Mouse (Mus musculus): ENCODE measurements around the gene Fuk. TPM values are rescaled to one million over a fixed set of nuclear protein-coding genes. Genes with fewer than 3 reads are reported as not detected.

The Fuk gene
- polyA plus RNA-seq, 1 experiment from 2014 or later: 5.5 TPM

DNA sequence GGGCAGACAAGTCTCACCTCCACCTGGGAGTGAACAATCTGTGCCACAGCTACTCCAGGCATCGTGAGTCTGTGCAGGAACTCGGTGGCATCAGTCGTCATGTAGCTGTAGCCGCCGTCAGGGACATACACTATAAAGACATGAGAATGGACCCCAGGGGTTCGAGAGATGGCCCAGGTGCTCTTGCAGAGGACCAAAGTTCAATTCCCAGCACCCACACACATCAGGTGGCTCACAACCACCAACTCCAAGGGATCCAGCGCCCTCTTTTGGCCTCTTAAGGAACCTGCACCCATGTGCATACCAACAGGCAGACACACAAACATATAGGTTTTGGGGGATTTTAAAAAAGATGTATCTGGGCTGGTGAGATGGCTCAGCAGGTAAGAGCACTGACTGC, 10.2 kb downstream of the Fuk start:
- Histone ChIP-seq H3K27me3 (replicated peaks; ENCODE audit: control insufficient read depth, insufficient read depth, low read length) (no peaks in the 10 kb centered on the region), H3K9me3 (replicated peaks; ENCODE audit: control insufficient read depth, low read length) (no peaks in the 10 kb centered on the region), H3K9ac (ENCODE audit: low read length) (no peak overlapping the region), H3K36me3 (ENCODE audit: control insufficient read depth, insufficient read depth, low read length) (peaks cover 24% of the 10 kb centered on the region; the same call in 1 of the 2 replicates), H3K4me2 (ENCODE audit: low read length) (no peak overlapping the region), H3K4me3 (ENCODE audit: low read depth, low read length) (no peak overlapping the region), H3K4me1 (ENCODE audit: control insufficient read depth, insufficient read depth, low read length) (no peaks in the 10 kb centered on the region), H3K27ac (ENCODE audit: low read depth, low read length) (no peak overlapping the region)
- ATAC-seq (no peak), DNase-seq (ENCODE audit: low spot score) (no peak)
- 88% methylated on average over 7 of the region's 7 CpGs for WGBS

DNA sequence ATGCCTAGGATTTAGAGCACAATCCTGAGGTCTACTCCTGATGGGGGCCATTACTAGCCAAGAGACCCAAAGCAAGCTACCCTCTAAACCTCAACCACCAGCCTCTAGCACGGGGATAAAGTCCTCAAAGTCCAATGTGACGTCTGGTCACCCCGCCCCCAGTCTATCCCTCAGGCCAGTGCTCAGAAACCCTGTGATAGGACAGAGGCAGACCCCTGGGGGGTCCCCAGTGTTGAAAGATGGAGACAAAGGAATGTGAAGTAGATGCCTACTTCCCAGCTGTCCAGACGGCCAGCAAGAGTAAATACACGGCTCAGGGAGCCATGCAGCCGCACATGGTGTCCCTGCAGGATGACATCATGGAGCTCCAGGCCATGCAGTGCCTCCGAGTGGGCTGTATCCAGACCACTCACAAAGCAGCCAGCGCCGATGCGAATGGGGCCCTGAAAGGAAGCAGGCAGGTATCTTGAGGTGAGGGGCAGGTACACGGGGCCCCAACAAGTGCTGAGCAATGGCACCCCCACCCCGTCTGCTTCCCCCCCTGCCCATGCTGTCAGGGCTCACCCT, 12.3 kb downstream of the Fuk start:
- Histone ChIP-seq H3K4me3 (ENCODE audit: low read depth, low read length) (no peak overlapping the region), H3K9ac (ENCODE audit: low read length) (no peak overlapping the region), H3K27ac (ENCODE audit: low read depth, low read length) (no peak overlapping the region), H3K4me1 (ENCODE audit: control insufficient read depth, insufficient read depth, low read length) (no peaks in the 10 kb centered on the region), H3K9me3 (replicated peaks; ENCODE audit: control insufficient read depth, low read length) (no peaks in the 10 kb centered on the region), H3K27me3 (replicated peaks; ENCODE audit: control insufficient read depth, insufficient read depth, low read length) (no peaks in the 10 kb centered on the region), H3K4me2 (ENCODE audit: low read length) (no peak overlapping the region), H3K36me3 (ENCODE audit: control insufficient read depth, insufficient read depth, low read length) (peaks cover 28% of the 10 kb centered on the region)
- ATAC-seq (no peak), DNase-seq (ENCODE audit: low spot score) (no peak)
- WGBS: 84% methylated on average over 12 of the region's 12 CpGs

DNA sequence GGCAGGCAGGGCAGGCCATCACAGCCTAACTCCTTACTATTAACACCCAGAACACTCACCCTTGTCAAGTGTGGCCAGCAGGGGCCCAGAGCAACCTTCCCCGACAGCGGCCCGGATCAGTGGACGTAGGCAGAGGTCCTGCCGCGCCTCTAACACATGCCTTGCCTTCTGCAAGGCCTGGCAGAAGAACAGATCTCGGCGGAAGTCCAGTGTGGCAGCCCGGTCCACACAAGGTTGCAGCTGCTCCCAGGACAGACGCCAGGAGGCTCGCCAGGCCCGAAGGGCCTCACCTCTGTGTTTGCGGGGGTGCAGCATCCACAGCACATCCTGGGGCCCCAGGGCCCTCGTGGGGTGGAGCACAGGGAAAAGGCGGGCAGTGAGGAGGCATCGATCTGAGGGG, 13.4 kb downstream of the Fuk start:
- Histone ChIP-seq H3K4me3 (ENCODE audit: low read depth, low read length) (no peak overlapping the region), H3K4me2 (ENCODE audit: low read length) (no peak overlapping the region), H3K9ac (ENCODE audit: low read length) (no peak overlapping the region), H3K27ac (ENCODE audit: low read depth, low read length) (no peak overlapping the region), H3K27me3 (replicated peaks; ENCODE audit: control insufficient read depth, insufficient read depth, low read length) (no peaks in the 10 kb centered on the region), H3K36me3 (ENCODE audit: control insufficient read depth, insufficient read depth, low read length) (peaks cover 32% of the 10 kb centered on the region), H3K9me3 (replicated peaks; ENCODE audit: control insufficient read depth, low read length) (no peaks in the 10 kb centered on the region), H3K4me1 (ENCODE audit: control insufficient read depth, insufficient read depth, low read length) (no peaks in the 10 kb centered on the region)
- ATAC-seq: no peak
- DNase-seq (ENCODE audit: low spot score): no peak
- WGBS: 93% methylated on average over 16 of the region's 16 CpGs

DNA sequence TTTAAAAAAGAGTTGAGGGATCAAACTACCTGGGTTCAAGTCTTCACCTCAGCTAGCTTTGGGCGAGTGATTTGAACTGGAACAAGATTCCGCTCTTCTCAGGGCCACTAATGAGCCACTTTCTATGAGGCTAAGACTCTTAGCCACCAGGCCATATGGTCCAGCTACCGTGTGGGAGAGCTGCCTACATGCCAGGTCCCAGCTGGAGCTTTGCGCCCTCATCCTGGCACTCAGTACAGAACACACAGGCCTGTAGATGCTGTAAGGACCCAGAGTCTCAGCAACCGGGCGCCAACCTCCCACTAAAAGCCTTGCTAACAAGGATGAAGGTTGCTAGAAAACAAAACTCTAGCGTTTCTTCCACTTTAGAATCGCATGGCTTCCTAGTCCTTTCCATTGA, 13.8 kb downstream of the Fuk start:
- 91% methylated on average over 8 of the region's 8 CpGs for WGBS

DNA sequence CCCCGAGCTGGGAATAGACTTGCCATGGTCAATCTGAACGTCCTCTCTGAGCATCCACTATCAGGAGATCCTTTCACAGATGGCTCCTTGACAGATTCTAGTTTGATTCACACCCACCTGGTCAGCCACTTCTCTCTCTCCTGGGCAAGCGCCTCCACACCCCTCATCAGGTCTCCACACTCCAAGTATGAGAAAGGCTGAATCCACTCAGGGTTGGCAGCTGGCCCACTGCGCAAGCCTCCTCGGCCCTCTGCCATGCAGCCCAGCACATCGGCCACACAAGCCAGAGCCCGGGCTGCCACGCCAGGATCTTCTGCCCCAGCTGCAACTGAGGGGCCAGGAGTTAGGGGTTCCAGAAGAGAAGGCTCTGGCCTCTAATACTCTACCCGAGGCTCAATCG, 14.7 kb downstream of the Fuk start:
- no peaks in the 10 kb centered on the region for H3K4me1 ChIP-seq (ENCODE audit: control insufficient read depth, insufficient read depth, low read length)
- no peak overlapping the region for H3K4me3 ChIP-seq (ENCODE audit: low read depth, low read length)
- ATAC-seq (no peak), DNase-seq (ENCODE audit: low spot score) (no peak)
- no peak overlapping the region for H3K4me2 ChIP-seq (ENCODE audit: low read length)
- no peak overlapping the region for H3K27ac ChIP-seq (ENCODE audit: low read depth, low read length)
- H3K36me3 ChIP-seq (ENCODE audit: control insufficient read depth, insufficient read depth, low read length): peaks cover 45% of the 10 kb centered on the region
- H3K9ac ChIP-seq (ENCODE audit: low read length): no peak overlapping the region
- 91% methylated on average over 10 of the region's 10 CpGs for WGBS
- H3K9me3 ChIP-seq (replicated peaks; ENCODE audit: control insufficient read depth, low read length): no peaks in the 10 kb centered on the region
- no peaks in the 10 kb centered on the region for H3K27me3 ChIP-seq (replicated peaks; ENCODE audit: control insufficient read depth, insufficient read depth, low read length)

More for the DNA sequence above, 13.8 kb downstream of the Fuk start:
- Histone ChIP-seq H3K4me3 (ENCODE audit: low read depth, low read length) (no peak overlapping the region), H3K36me3 (ENCODE audit: control insufficient read depth, insufficient read depth, low read length) (peaks cover 36% of the 10 kb centered on the region), H3K9me3 (replicated peaks; ENCODE audit: control insufficient read depth, low read length) (no peaks in the 10 kb centered on the region), H3K4me2 (ENCODE audit: low read length) (no peak overlapping the region), H3K27ac (ENCODE audit: low read depth, low read length) (no peak overlapping the region), H3K4me1 (ENCODE audit: control insufficient read depth, insufficient read depth, low read length) (no peaks in the 10 kb centered on the region), H3K27me3 (replicated peaks; ENCODE audit: control insufficient read depth, insufficient read depth, low read length) (no peaks in the 10 kb centered on the region), H3K9ac (ENCODE audit: low read length) (no peak overlapping the region)
- DNase-seq (ENCODE audit: low spot score): peak; percentile 3
- ATAC-seq: no peak

DNA sequence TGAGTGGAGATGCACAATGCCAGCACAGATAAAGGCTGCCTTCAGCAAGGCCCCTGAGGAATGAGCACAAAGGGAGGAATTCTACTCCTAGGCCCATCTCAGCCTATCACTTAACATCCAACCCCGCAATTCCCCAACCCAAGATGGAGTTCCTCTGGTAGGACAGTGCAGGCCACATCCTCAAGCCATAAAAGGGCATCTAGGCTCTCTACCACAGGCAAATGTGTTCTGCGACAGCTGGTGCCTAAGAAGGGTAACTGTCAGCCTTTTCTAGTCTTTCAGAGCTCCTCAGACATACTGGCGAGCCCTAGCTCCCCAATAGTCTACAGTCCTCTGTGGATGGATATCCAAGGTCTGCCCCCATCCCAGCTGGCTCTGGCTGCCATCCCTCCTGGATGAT, 15.7 kb downstream of the Fuk start:
- H3K4me2 ChIP-seq (ENCODE audit: low read length): no peak overlapping the region
- no peak for DNase-seq (ENCODE audit: low spot score)
- H3K27me3 ChIP-seq (replicated peaks; ENCODE audit: control insufficient read depth, insufficient read depth, low read length): no peaks in the 10 kb centered on the region
- H3K4me3 ChIP-seq (ENCODE audit: low read depth, low read length): no peak overlapping the region
- H3K9ac ChIP-seq (ENCODE audit: low read length): no peak overlapping the region
- peaks cover 54% of the 10 kb centered on the region for H3K36me3 ChIP-seq (ENCODE audit: control insufficient read depth, insufficient read depth, low read length)
- WGBS: 91% methylated on average over 3 of the region's 3 CpGs
- H3K27ac ChIP-seq (ENCODE audit: low read depth, low read length): no peak overlapping the region
- ATAC-seq: no peak
- H3K4me1 ChIP-seq (ENCODE audit: control insufficient read depth, insufficient read depth, low read length): no peaks in the 10 kb centered on the region
- no peaks in the 10 kb centered on the region for H3K9me3 ChIP-seq (replicated peaks; ENCODE audit: control insufficient read depth, low read length)

DNA sequence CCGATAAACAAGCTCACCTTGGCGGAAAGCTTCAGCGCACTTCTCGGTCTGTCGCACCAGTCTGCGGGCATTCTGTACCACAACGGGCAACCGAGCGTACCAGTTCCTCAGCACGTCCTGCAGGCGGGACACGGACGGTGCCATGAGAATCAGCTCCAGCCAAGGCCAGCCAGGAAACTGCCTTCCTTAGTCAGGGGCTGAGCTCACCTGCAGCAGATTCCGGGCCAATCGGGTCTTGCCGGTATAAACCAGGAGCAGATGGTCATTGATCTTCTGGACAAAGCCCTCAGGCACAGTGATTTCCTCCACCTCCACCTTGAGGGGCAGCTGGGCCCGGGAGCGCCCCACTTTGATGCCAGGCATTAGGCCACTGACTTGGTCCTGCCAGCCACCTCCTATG, 18.5 kb downstream of the Fuk start:
- ATAC-seq: no peak
- Histone ChIP-seq H3K27ac (ENCODE audit: low read depth, low read length) (no peak overlapping the region), H3K9me3 (replicated peaks; ENCODE audit: control insufficient read depth, low read length) (no peaks in the 10 kb centered on the region), H3K9ac (ENCODE audit: low read length) (no peak overlapping the region), H3K4me3 (ENCODE audit: low read depth, low read length) (no peak overlapping the region), H3K4me1 (ENCODE audit: control insufficient read depth, insufficient read depth, low read length) (no peaks in the 10 kb centered on the region), H3K27me3 (replicated peaks; ENCODE audit: control insufficient read depth, insufficient read depth, low read length) (no peaks in the 10 kb centered on the region), H3K4me2 (ENCODE audit: low read length) (no peak overlapping the region), H3K36me3 (ENCODE audit: control insufficient read depth, insufficient read depth, low read length) (peaks cover 70% of the 10 kb centered on the region)
- no peak for DNase-seq (ENCODE audit: low spot score)
- 94% methylated on average over 18 of the region's 18 CpGs for WGBS

DNA sequence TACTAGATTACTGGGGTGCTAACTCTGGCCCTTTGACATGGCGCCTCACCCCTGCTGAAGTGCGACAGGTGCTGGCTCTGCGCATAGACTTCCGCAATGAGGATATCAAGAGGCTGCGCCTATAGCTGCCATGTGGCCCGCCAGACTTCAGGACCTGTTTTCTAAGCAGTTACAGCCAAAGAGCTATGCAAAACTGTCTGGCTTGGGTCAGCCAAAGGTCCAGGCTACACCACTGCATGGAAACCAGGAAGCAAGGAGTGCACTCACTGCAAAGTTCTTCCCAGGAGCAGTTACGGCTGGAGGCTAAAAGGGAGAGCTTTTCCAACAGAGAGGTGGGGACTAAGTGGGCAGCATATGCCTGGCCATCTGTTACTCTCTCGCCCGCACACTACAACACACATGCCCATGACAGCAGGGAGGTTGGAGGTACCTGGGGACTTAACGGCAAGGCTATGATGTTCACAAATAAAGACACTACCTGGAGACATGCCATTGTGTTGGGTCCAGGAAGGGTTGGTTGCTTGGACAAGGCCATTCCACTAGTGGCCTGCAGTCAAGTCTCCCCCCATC, 20.5 kb downstream of the Fuk start:
- DNase-seq (ENCODE audit: low spot score) (peak; percentile 1), ATAC-seq (no peak)
- H3K36me3 ChIP-seq (ENCODE audit: control insufficient read depth, insufficient read depth, low read length): peaks cover 75% of the 10 kb centered on the region
- H3K4me2 ChIP-seq (ENCODE audit: low read length): no peak overlapping the region
- H3K27ac ChIP-seq (ENCODE audit: low read depth, low read length): no peak overlapping the region
- no peak overlapping the region for H3K4me3 ChIP-seq (ENCODE audit: low read depth, low read length)
- H3K9me3 ChIP-seq (replicated peaks; ENCODE audit: control insufficient read depth, low read length): no peaks in the 10 kb centered on the region
- WGBS: 93% methylated on average over 10 of the region's 10 CpGs
- no peaks in the 10 kb centered on the region for H3K4me1 ChIP-seq (ENCODE audit: control insufficient read depth, insufficient read depth, low read length)
- H3K9ac ChIP-seq (ENCODE audit: low read length): no peak overlapping the region
- H3K27me3 ChIP-seq (replicated peaks; ENCODE audit: control insufficient read depth, insufficient read depth, low read length): no peaks in the 10 kb centered on the region

DNA sequence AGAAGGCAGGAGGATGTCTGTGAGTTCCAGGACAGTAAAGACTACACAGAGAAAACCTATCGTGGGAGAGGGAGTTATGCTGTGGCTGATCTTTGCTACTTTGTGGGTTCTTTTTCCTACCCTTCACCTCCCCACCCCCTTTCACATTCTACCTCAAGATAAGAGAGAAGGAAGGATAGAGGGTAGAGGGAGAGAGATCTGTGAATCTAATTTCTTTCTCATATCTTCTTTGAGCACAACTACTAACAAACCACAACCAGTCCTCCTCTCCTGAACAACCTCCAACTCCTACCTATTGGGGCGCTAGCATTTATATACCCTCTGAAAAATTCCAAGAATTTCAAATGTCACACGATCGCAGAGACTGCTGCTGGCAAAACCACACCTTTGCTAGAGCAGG, 24.4 kb downstream of the Fuk start:
- ATAC-seq: no peak
- H3K4me1 ChIP-seq (ENCODE audit: control insufficient read depth, insufficient read depth, low read length): no peaks in the 10 kb centered on the region
- 89% methylated on average over 4 of the region's 4 CpGs for WGBS

More for the DNA sequence above, 24.4 kb downstream of the Fuk start:
- H3K4me3 ChIP-seq (ENCODE audit: low read depth, low read length): no peak overlapping the region
- H3K9ac ChIP-seq (ENCODE audit: low read length): no peak overlapping the region
- H3K36me3 ChIP-seq (ENCODE audit: control insufficient read depth, insufficient read depth, low read length): peaks cover 88% of the 10 kb centered on the region
- H3K9me3 ChIP-seq (replicated peaks; ENCODE audit: control insufficient read depth, low read length): no peaks in the 10 kb centered on the region
- no peak overlapping the region for H3K27ac ChIP-seq (ENCODE audit: low read depth, low read length)
- no peaks in the 10 kb centered on the region for H3K27me3 ChIP-seq (replicated peaks; ENCODE audit: control insufficient read depth, insufficient read depth, low read length)
- no peak for DNase-seq (ENCODE audit: low spot score)
- H3K4me2 ChIP-seq (ENCODE audit: low read length): no peak overlapping the region
